Mouse (Mus musculus) small intestine, adult 2 months (tissue): ENCODE measurements around the gene Fcrl5.

Experiments used
- CTCF ChIP-seq: fragments of 200-500 bp; IDR thresholded peaks from 2 replicates; pipeline ENCODE4 v1.5.1; 2012; ENCODE audit warnings: low read depth, mild to moderate bottlenecking, control low read depth, inconsistent platforms, low read length, moderate library complexity, mixed read lengths; ENCODE audit not compliant: insufficient replicate concordance, insufficient read length; ENCODE audit errors: extremely low read depth
- POLR2A ChIP-seq: fragments of 200-500 bp; IDR thresholded peaks from 2 replicates; pipeline ENCODE4 v1.6.1; 2012; ENCODE audit warnings: low read depth, mild to moderate bottlenecking, control low read depth, inconsistent platforms, low read length, moderate library complexity

DNA sequence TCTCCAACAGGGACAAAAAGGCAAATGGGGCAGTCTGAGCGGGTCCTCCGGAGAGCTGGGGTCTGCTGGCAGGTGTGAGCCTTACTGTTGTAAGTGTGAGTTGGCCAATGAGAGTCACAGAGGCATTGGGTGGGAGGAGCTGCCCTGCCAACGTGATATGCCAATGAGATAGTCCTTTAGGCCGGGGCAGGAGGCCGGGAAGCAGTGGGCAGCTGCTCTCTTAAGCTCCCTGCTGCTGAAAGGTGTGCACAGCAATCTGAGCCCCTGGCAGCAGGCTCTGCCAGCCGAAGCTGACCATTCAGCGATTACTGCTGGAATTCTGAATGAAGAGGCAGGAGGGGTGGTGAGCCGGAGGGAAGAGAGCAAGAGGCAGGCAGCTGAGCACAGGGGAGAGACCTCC, 105.1 kb downstream of the Fcrl5 start:
- no peak for TF ChIP-seq CTCF
- no peak for TF ChIP-seq POLR2A
